Mouse (Mus musculus) left cerebral cortex, adult 9 months (tissue): ENCODE results near the gene Rtca.

ENCODE experiments used
- DNase-seq, 2 experiments: peaks; one replicate each; pipeline ENCODE4 v3.0.0; 2022; ENCODE audit warnings: low spot score in 2 of 2

Rtca gene

DNA sequence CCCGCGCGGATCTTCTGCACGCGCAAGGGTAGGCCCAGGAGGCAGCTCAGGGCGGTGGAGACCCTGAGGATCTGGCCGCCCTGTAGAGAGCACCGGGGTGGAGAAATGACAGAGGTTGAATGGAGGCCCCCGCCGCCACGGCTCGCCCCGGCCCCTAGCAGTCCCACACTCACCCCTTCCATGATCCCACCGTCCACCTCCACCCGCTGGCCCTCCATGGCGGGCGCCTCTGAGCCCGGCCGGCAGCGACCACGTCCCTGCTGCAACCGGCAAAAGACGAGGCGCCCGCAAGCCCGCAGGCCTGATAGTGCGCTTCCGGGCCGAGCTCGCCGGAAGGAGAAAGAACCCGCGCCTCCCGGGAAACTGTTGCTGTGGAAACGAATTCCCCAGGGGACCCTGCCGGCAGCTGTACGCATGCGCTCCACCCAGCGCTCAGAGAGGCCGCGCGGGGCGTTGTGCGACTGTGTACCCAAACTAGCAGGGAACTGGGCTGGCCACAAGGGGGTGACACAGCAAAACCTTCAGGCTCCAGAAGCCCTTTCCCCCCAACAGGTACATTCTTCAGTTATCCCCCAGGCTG lies at the start of gene Rtca:
Gene Rtca, minus strand, starts transcription at position 437 of the 580 bp plus-strand sequence.
- peak; percentile 90 to 98 for DNase-seq

DNA sequence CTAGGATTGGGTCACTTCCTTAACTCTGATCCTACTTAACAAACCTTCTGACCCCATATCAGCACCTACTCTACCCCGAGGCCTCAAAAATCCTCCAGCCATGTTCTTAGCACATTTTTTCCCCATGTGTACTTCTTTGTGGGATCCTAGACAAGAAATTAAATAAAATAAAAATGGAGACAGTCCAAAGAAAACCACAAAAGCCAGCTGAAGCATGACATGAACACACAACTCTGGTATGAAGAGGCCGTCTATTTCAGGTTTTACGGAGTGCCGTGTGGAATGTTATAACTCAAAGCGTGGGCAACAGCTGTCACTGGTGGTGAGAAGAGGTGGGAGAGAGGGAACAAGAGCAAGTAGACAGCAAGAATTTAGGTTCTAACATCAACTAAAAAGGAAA lies 43.4 kb upstream of the Rtca start:
- peak in 1 of 2 experiments; percentile 12 for DNase-seq

- DNase-seq, result no peak
Observed at GRCm38 (mm10) chr3:116547430-116547829, 39.4 kb upstream of the Rtca start.

GRCm38 (mm10) chr3:116542532-116542931 lies 34.5 kb upstream of the Rtca start:
- no peak for DNase-seq

DNA sequence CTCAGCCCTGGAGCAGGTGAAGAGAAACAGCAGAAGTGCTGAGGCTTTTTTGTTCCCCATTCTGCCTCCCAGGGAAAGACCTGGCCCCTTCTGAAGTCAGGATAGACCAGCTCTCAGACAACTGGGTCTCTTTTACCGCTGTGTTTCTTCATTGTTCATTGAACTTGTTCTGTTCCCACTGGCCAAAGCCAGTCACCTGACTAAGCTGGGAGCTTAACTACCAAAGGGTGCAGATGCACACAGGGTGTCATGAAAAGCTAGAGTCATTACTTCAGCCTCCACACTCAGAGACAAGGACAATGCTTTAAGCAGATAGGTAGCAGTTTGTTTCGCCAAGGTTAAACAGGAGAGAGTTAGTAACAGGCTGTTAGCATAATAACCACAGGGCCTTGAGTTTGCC lies 34.1 kb upstream of the Rtca start:
- no peak for DNase-seq

GRCm38 (mm10) chr3:116537200-116537573 lies 29.2 kb upstream of the Rtca start:
- no peak for DNase-seq

DNA sequence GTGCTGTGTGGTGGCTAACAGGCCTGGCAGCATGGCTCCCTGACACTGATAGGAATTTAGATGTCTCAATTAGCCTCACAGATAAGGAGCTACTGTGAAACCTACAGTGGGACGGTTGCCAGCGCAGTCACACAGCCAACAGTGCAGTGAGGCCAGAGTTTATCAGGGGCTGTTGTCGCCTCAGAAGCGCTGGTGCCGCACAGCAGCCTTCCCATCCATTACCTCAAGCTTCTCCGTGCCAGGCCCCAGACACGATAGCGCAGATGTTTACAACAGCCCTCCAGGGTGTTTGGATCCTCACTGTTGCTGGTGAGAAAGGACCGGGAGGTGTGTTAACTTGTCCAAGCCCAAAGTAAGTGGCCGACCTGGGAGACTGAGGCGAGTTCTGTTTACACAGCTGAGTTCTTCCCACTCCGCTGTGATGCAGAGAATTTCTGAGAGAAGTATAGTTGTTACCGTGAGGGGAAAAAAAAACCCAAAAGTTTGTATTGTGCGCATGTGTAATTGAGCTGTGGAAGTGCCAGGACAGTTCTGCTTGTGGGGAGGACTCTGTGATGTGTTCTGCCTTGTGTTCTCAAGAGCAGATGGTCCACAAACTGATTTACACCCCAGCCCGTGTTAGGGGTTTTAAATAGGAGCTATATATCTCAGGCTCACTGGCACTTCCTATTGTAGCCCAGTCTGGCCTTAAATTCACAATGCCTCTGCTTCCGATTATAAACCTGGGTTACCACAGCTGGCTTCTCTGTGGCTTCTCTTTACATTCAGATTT lies 28.6 kb upstream of the Rtca start:
- no peak for DNase-seq

DNA sequence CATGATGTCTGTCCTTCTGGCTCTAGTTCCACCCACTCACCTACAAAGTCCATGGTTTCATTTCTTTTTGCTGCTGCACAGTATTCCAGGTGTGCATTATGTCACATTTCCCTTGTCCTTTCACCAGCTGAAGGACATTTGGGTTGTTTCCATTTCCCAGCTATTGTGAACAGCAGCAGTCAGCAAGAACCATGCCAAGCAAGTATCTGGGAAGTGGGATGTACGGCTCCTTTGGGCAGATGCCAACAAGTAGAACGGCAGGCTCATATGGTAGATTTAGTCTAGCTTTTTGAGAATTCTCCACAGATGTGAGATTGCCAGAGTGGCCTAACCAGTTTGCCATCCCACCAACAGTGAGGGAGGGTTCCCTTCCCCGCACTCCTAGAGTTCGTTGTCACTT lies 22.8 kb upstream of the Rtca start:
- peak in 1 of 2 experiments; percentile 34 for DNase-seq

GRCm38 (mm10) chr3:116529741-116530140 lies 21.7 kb upstream of the Rtca start:
- DNase-seq, result no peak

- no peak for DNase-seq
Observed at GRCm38 (mm10) chr3:116520141-116520761, 12.2 kb upstream of the Rtca start.

GRCm38 (mm10) chr3:116512904-116513716 lies 5.1 kb upstream of the Rtca start, which contains the start of gene Dbt:
TSS of gene Dbt (plus strand) at chr3:116513070.
- peak; percentile 76 to 89 for DNase-seq

GRCm38 (mm10) chr3:116512151-116512903 lies 4.3 kb upstream of the Rtca start:
- DNase-seq, result peak in 1 of 2 experiments; percentile 49

DNA sequence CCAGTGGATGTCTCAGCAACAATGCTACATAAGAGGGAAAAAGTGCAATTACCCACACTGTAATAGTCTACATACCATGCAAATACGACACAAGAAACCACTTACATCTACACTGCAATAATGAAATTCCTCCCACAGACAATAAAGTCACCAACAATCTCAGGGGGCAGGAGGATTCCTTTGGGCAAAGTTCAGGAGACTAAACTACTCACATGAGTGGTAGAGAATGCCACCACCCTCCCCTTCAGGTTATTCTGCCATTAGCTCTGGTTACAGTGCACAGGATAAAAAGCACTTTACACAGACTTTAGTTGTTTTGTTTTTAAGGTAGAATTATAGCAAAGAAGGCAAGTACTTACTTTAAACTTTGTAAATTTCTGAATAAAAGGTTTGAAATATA lies 12.3 kb downstream of the Rtca start:
- DNase-seq, result no peak

- DNase-seq, result no peak
Observed at GRCm38 (mm10) chr3:116493658-116494057, 14.3 kb downstream of the Rtca start.

- DNase-seq, result no peak
Observed at GRCm38 (mm10) chr3:116491923-116492454, 16.0 kb downstream of the Rtca start.

DNA sequence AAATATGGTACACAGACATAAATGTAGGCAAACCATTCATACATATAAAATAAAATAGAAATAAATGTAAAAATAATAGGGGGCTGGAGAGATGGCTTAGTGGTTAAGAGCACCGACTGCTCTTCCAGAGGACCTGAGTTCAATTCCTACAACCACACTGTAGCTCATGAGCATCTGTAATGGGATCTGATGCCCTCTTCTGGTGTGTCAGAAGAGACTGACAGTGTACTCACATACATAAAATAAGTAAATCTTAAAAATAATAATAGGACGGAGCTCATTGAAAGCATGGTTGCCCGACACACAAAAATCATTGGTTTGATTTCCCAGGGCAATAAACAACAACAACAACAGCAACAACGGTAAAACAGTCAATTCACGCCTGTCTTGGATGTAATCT lies 17.1 kb downstream of the Rtca start:
- no peak for DNase-seq

GRCm38 (mm10) chr3:116483271-116483670 lies 24.7 kb downstream of the Rtca start:
- no peak for DNase-seq

DNA sequence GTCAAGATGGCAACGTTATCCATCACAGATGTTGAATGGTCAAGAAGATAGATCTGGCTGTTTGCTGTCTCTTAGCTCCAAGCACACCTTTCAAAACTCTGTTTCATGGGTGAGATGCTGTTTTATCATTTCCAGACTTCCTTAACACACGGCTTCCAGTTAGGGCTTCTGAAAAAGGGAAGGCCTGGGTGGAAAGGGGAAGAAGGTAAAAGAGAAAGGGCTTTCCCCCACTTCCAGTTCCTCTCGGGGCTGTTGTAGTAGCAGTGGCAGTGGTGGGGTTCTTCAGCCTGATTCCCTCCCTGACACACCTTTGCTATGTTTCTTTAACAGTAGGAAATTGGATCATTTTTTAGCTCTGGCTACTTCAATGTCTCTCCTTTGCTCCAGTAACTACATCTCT lies 25.3 kb downstream of the Rtca start:
- DNase-seq, result no peak

GRCm38 (mm10) chr3:116480937-116481336 lies 27.1 kb downstream of the Rtca start:
- no peak for DNase-seq

DNA sequence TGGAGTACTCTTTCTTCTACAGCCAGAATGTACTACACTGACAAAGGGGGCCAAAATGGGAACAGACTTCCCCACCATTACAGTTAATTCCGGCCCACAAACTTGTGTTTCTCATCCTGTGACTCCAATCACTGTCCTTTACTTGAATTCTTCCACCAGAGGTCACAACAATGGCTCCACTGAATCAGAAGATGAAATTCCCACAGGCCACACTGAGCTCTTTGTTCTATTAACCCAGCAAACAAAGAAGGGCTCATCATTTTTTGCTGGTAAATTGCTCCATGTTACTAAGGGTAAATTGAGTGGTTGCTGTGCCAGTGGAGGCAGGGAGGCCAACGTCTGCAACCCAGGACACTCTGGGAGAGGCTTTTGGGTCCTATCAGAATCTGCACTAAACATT lies 27.9 kb downstream of the Rtca start:
- DNase-seq, result peak in 1 of 2 experiments; percentile 7

- DNase-seq, result no peak
Observed at GRCm38 (mm10) chr3:116477351-116477750, 30.7 kb downstream of the Rtca start.
